Mouse (Mus musculus) cerebellum, postnatal 25 days (tissue): Measurements from ENCODE around the gene Man1c1.
A peak's percentile ranks its signal among the peaks of the same experiment; 100 is the strongest.

Source experiments
- DNase-seq, 2 experiments: peaks; one replicate each; pipeline ENCODE4 v3.0.0; 2021; ENCODE audit warnings: mixed read lengths in 2 of 2

Man1c1 gene

DNA sequence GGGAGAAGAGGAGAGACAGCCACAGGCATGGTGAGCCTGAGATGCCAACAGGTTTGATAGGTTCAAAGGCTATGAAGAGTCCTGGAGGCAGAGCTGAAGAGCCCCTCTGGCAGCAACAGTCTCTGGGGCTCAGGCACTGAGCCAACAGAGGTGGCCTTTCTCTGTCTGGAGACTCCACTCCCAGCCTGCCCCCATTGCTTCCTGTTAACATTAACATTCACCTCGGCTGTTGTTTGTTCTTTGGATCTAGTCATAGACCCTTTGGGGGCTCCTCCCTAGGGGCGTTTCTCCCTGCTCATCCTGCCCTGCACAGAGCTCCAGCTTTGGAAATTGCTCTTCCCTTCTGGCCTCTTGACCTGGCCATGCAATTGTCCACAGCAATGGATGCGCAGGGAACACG is 20.9 kb upstream of the Man1c1 start:
- DNase-seq = no peak

DNA sequence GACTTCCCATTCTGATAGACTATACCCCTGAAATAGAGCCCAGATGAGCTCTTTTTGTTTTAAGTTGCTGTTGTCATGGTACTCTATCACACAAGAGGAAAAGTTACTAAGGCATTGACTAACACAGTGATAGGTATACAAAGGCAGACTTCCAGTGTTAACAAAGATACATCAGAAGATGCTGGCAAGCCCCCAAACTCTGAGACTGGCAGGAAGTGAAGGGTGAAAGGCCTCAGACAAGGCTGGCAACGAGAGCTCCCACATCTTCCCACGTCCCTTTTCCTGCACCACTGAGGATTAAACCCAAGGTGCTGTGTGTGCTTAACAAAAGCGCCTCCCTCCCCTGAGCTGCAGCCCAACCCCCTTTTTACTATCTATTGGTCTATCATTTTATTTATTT is 19.2 kb upstream of the Man1c1 start:
- DNase-seq = no peak

DNA sequence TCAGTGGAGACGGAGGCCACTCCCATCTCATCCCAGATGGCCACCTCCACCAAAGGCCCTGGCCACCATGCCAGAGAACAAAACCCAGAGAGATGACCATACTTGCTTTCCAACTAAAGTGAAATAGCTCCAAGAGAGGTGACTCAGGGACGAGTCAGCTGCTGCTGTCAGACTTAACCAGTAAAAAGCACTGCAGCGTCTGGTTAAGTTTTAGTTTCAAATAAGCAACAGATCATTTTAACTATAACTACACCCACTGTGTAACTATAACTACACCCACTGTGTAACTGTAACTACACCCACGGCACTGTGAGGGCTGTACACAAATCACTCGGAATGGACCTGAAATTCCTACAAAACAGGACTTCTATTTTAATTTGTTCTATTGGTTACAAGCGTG is 17.0 kb upstream of the Man1c1 start:
- DNase-seq = no peak

DNA sequence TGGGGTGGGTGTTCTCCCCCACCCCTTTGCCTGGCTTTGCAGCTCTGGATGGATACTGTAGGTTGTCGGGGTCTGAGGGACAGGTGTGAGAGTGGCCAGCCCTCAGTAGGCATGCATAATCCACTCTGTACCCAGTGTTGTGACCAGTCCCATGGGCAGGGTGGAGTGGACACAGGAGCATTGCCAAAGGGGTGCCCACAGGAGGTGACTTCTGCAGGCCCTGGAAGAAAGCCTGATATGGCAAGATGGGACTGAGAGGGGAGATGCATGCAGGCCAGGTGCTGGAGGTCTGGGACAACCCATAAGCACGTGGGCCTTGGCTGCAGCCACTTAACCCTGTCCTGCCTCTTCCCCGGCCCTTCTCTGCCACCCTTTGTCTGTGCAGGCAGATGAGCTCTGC is 16.3 kb upstream of the Man1c1 start:
- no peak for DNase-seq

DNA sequence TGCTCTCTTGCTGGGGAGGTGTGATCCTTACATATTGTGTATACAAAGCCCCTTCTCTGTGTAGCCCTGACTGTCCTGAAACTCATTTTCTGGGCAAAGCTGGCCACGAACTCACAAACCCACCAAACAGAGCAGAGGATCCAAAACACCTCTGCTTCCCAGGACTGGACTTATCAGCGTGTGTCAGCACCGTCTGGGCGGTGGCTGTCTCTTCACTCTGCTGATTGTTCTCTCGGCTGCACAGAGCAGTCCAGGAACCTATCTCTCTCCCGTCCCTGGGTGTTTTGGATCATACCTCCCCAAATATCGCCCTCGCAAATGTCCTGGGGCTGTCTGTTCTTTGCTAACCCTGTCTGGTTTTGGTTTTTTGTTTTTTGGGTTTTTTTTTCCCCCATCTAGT is 15.4 kb upstream of the Man1c1 start:
- no peak for DNase-seq

DNA sequence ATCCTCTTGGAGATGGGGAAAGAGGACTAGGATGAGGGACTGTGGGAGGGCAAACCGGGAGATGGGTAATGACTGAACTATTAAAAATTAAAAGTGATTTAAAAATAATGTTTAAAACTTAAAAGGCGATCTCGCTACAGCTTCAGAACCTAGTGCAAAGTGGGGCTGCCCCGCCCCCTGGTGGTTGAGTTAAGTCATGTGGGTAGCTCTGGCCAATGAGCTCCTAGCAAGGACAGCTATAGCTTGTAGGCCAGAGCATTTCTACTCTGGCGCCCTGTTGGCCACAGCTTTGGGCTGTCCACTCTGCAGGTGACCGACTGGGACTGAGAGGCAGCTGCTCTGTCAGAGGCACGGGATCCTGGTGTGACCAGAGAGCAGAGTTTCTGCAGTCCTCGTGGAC is 9.8 kb upstream of the Man1c1 start:
- peak; percentile 85 to 92 for DNase-seq

DNA sequence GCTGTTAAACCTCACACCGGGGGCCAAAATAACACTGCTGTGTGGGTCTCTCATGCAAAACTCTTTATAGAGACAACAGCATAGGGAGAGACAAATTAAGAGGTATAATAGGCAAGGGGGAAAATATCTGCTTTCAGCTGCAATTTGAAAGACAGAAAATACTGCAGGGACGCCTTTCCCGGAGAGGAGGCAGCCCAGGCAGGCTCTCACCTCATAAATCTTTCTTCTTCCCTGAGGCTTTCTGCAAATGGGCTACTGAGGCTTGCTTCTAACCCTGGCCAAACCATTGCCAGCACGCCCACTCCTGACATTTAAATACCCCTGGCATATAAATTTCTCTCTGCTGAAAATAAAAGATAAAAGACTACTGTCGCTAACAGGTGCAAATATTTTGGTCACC is 1.2 kb upstream of the Man1c1 start:
- no peak for DNase-seq

DNA sequence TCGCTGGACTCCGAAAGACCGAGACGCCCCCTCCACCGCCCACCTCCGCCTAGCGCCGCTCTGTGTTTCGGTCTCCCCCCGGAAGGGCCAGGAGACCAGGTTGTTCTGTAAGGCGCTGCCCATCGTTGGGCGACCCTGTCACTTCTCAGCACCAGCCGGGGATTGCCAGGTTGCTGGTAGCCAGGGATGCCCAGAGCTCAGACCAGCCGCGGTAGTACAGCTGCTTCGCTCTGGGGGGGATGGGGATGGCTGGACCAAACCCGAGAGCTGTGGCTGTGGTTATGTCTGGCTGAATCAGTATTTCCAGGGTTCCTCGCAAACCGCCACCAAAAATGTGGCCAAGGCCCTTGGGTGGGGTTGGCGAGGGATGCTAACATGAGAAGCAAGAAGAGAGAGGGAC is 500 bp upstream of the Man1c1 start:
- no peak for DNase-seq

DNA sequence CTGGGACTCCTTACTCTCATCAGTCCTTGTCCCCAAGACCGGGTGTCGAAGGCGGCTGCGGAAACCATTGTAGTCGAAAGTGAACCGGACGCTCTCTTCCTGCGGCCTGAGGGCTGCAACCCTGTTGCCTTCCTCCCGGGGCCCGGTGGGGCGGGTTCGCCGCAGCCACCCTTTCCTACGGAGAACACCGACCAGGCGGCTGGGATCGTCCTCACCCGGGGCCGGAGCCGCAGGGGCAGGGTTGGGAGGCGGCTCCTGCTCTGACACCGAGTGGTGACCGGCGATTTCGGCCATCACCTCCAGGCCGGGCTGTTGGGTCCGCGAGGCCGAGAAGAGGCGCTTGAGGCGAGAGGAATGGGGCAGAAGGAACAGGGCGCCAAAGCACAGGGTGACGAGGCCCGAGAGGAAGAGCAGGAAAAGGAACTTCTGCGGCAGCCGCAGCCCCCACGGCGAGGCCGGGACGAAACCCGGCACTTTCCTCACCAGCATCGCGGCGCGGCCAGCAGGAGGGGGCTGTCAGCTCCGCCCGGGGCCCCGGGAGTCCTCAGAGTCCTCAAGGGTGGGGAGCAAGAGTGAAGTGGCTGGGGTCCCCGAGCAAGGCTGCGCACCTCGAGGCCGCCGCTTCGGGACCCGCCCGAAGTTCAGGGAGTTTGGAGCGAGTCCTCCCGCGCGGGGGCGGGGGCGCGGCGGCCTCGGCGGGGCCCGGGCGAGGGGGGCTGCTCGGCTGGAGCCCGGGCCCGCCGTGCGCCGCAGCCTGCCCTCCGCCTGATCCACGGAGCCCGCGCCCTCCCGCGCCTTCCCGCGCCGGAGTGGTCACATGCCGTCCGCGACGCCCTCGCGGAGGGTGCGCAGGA is 882 bp downstream of the Man1c1 start:
- DNase-seq = peak; percentile 72 to 75

DNA sequence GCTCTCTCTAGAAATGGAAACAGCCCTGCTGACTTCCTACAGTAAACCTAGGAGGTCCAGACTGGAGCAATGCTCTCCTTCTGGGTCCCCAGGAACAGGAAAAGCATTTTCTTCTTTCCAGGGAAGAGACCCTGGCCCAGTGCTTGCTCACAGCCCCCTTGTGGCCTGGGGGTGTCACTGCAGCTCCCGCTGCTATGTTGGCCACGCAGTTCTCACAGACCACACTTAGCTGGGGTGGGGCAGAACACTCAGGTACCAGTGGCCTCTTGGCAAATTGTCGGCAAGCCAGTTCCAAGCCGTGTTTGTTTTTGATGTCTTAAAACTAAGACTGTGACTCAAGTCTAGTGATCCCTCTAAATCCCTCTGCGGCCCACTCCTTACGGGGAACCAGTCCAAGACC is 2.2 kb downstream of the Man1c1 start:
- peak; percentile 90 to 91 for DNase-seq

DNA sequence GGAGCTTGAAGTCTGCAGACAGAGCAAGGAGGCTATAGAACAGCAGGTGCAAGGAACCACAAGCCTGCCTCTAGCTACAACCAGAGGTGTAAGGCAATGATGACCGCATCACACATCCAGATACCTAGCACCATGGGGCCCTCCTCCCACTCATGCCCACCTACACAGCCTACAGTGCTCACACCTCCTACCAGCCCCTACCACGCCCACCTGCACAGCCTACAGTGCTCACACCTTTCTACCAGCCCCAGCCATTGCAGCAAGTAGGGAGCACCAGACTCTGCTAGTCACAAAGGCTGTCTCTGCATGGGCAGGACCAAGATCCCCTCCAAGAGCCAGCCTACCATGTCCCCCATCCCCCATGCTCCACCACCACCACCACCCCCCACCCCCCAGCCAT is 3.2 kb downstream of the Man1c1 start:
- DNase-seq = no peak

DNA sequence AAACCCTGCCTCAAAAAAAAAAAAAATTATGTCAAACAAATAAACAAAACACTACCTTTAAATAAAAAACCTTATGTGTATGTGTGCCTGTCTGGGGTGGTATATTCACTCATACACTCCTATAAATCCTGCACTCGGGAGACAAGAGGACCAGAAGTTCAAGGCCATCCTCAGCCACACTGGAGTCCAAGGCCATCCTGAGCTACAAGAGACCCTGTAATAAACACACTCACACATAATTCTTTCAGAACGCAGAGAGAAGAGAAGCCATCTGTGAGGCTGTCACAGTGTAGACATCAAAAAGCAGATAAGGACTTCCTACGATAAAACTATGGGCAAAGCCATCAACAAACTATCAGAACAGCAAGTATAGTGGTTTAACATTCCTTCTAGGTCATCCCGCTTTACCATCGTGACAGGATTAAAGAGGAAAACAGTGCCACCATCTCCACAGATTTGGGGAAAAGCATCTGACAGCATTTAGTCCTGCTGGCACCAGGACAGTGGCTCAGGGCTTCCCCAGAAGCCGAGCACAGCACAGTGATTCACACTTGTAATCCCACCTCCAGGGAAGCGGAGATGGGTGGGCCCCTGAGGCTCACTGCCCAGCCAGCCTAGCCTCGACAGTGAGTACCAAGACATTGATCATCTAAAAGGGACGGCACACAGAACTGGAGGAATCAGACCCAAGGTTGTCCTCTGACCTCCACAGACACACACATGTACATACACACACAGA is 10.7 kb downstream of the Man1c1 start:
- no peak for DNase-seq

DNA sequence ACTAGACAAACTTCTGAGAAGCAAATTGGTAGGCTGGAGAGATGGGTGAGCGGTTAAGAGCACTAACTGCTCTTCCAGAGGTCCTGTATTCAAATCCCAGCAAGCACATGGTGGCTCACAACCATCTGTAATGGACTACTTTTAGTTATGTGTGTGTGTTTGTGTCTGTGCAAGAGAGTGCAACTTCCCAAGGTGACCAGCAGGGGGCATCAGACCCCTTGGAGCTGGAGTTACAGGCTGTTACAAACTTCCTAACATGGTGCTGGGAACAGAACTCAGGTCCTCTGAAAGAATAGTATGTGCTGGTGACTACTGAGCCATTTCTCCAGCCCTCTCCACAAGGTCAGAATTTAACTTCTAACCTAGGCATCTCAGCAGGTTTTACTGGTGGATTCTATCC is 11.7 kb downstream of the Man1c1 start:
- DNase-seq = no peak

DNA sequence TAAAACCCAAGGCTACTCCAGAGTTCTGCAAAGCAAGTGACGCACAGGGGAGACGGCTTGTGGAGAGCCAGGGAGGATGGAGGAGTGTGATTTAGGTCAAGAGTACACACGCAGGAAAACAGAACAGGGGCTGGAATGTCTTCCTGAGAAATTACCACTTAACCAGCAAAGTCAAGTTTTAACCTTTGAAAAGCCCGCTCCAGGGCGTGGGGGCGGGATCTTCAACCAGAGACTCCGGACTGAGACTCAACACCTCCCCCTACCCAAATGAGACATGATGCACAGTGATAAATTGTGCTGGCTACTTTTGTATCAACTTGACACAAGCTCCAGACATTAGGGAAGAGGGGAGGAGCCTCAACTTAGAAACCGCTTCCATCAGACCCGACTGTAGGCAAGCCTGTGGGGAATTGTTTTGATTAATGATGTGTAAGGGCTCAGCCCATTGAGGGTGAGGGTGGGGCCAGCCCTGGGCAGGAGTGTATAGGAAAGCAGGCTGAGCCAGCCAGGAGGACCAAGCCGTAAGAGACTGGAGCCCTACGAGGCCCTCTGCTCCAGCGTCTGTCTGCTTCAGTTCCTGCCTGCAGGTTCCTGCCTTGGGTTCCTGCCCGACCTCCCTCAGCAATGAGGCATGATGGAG is 17.9 kb downstream of the Man1c1 start:
- no peak for DNase-seq

DNA sequence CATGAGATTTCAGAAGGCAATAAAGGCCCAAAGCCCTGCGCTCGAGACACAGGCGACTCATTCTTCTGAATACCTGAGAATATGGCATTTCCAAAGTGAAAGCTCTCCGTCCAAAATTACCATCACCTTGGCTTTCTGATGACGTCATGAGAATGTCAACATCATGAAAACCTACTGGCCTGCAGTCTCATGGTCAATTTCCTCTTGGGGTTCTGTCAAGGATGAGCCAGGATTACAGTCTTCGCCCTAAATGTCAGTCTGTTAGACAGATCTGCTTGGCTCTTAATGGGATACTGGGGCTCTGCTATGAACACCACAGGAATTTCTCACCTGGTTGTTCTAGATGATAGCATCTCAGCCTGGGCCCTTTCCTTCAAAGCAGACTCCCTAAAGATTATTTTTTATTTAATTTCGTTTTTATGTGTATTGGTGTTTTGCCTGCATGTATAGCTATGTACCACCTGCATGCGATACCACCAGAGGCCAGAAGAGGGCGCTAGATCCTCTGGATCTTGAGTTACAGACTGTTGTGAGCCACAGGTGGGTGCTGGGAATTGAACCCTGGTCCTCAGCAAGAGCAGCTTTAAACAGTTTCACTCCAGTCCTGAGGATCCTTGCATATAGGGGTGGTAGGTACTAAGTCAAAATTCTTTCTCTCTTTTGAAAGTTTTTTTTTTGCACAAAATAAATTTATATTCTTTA is 19.3 kb downstream of the Man1c1 start:
- peak in 1 of 2 experiments; percentile 62 for DNase-seq

DNA sequence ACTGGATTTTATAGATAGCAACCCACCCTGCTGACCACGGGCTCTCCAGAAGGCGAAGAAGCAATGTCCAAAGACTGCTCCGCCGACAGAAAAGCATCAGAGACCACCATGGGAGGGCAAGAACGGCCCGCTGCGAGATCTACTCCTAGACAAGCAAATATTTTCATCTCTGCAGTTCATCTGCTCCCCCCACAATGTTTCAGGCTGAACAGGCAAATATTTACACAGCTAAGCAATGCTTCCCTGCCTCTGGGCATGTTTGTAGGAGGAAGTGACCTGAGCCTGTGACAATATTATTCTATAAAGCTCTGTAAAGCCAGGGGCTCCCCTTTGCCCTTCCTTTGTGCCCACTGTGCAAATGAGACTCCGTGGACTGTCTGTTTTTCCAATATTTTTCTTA is 20.2 kb downstream of the Man1c1 start:
- peak in 1 of 2 experiments; percentile 34 for DNase-seq

DNA sequence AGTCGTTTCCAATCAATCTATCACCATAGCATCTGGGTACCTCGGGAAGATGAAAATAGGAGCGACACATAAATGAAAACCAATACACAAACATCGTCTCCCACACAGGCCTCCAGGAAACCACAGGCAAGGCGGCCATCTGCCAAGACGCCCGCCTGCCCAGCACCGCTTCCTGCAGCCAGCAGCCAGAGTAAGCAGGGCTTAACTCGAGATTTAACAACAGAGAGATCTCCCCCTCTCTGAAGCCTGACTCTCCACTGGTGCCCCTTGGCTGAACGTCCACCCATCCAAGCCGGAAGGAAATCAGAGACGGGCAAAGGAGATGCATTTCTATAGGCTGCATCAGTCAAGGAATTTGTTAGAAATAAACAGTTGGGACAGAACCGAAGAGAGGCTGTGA is 21.1 kb downstream of the Man1c1 start:
- DNase-seq = peak; percentile 70 to 78

DNA sequence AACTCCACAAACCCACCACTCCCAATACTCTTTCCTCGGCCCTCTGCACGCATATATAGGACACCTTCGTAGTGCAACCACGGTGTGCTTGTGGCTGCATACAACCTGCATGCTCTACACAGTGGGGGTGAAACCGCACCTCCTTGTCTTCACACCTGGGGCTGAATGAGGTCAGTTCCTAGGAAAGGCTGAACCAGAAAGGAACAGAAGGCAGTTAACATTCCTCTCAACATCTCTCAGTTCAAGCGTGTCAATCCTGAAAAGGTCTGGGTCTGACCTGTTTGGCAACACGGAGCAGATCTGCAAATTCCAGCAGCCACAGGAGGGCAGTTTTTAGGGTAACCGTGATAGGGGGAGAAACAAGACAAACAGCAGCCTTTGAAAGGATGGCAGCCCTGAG is 21.7 kb downstream of the Man1c1 start:
- peak in 1 of 2 experiments; percentile 43 for DNase-seq

DNA sequence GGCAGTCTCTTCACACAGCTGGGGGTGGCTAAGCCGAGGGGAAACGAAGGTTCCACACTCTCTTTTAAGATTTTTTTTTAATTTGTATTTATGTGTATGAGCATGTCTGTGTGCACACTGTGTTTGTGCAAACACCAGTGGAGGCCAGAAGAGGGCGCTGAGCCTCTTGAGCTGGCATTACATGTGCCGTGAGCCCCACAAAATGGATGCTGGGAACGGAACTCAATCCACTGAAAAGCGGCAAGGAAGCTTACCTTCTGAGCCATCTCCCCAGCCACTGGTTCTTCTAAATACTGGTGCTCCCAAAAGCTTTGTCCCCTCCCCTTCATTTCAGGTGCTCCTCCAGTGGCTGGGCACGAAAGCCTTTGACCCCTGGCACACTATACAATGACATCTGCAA is 22.3 kb downstream of the Man1c1 start:
- peak in 1 of 2 experiments; percentile 53 for DNase-seq

DNA sequence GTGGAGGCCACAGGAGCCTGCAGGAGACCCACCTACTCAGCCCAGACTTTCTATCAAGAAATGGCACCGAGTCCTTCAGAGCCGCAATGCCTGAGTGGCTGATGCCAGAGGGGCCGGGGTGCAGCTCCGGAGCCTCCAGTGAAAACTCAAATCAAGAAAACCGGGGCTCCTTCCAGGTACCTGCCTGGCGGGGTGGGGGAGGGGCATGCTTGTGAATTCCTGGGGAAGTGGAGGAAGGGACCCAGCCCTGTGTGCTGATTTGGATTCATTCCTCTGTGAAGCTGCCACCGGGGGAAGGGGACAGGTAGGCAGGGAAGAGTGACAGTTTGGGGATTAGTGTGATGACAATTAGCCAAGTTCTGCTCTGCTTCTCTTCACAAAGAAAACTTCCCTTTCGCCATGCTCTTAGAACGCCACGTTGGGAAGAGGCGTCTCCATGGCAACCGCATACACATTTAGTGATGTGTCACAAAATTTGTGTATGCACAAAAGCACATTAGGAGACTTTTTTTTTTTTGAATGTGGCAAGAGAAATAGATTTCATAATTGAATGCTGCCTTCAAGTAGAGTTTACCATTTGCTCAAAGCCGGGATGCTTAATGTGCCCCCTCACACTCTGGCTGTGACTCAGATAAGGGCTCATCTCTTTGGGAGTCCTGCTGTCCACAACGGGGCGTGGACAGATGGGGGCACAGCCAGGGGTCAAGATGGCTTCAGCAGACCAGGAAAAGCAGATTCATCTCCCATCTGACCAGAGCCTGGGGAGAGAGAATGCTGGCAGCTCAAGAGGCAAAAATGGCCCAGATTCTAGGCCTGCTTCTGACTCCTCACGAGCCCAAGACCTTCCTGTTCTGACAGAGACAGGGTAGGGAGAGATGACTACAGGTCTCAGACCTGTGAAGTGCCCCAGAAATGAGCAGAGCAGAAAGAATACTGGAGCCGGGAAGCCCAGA is 26.3 kb downstream of the Man1c1 start:
- DNase-seq = peak; percentile 91 to 93

DNA sequence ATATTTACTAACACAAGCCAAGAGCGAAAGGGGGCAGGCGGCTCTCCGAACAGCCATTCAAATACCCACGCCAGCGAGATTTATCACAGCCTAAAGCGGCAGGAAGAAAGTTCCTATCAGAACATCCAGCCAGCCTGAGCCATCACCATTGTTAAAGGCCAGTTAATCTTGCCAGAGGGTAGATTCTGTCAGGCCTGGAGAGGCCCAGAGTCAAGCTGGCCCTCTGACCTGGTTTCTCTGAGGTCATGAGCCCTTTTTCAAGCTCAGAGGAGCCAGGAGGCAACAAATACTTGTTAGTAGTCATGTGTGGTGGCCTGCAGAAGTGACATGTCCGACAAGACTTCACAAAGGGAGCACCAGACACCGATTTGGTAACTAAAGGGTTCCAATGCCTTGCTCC is 28.3 kb downstream of the Man1c1 start:
- peak in 1 of 2 experiments; percentile 38 for DNase-seq

DNA sequence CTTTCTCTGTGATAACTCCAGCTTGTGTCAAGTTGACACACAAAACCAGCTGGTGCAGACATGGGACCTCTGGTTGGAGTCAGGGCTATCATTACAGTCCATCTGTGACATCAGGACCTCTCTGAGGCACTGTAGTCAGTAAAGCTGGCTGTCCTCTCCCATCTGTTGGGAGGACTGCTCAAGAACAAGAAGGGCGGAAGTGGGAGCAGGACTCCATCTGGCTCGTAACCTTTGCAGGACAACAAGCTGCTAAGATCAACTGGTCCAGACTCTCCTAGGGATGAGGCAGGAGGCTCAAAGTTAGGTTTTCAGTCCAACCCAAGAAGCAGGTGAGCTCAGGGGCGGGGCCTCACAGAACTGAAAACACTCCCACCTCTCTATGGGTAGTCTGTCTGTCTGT is 29.1 kb downstream of the Man1c1 start:
- DNase-seq = peak; percentile 56 to 58
